Mouse (Mus musculus) cerebellum, adult 2 months (tissue): ENCODE results near the gene Kbtbd2.

Source experiments
- CTCF ChIP-seq: fragments of 200-500 bp; IDR thresholded peaks from 2 replicates; pipeline ENCODE4 v1.5.1; 2011; ENCODE audit warnings: low read depth, mild to moderate bottlenecking, control low read depth, low read length, moderate library complexity, borderline replicate concordance; ENCODE audit not compliant: insufficient read depth
- POLR2A ChIP-seq: fragments of 200-500 bp; IDR thresholded peaks from 2 replicates; pipeline ENCODE4 v1.6.1; 2011; ENCODE audit warnings: low read length, control low read depth, borderline replicate concordance; ENCODE audit not compliant: insufficient read depth

DNA sequence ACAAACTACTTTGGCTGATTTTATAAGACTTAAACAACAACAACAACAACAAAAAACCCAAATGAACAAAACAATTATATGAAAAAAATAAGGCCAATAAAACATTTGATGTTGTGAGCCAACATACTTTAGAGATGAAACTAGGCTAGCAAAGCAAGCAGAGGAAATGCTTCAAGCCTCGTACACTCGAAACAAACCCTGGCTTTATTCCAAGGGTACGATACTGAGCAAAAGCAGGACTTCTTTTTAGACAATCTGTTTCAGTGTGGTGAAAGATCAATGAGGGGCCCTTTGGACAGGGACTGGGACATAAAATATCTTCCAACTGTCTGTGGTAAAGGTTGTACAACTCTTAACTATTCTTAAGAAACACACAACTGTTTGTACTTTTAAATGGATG lies 21.8 kb downstream of the Kbtbd2 start:
- TF ChIP-seq POLR2A: no peak
- no peak for TF ChIP-seq CTCF
